Mouse (Mus musculus) forebrain, embryonic 11.5 days (tissue): ENCODE results near the gene Lrrc8d. TPM values are rescaled to one million over a fixed set of nuclear protein-coding genes. Genes with fewer than 3 reads are reported as not detected.

Experiments used
- ATAC-seq: fragments of 200-750 bp; cut with Nextera tagmentation; replicated peaks from 2 replicates; pipeline ENCODE4 v1.8.0; 2017; ENCODE audit warnings: moderate TSS enrichment; ENCODE audit not compliant: low FRiP score
- DNase-seq: peaks from one replicate; pipeline ENCODE4 v3.0.0-alpha.2; 2017; ENCODE audit warnings: low spot score
- H3K27ac ChIP-seq: fragments of 300-500 bp; sonication (generic); 2 replicates; pipeline ENCODE4 v1.5.1; 2014; ENCODE audit warnings: low read depth, low read length
- H3K27me3 ChIP-seq: fragments of 300-500 bp; sonication (generic); 2 replicates; pipeline ENCODE4 v1.6.1; 2014; ENCODE audit warnings: mild to moderate bottlenecking, low read length, mixed read lengths; ENCODE audit not compliant: control insufficient read depth, insufficient read depth
- H3K36me3 ChIP-seq: fragments of 300-500 bp; sonication (generic); 2 replicates; pipeline ENCODE4 v1.6.1; 2014; ENCODE audit warnings: mild to moderate bottlenecking, low read length, moderate library complexity, mixed read lengths; ENCODE audit not compliant: control insufficient read depth, insufficient read depth
- H3K4me1 ChIP-seq: fragments of 300-500 bp; sonication (generic); replicated peaks from 2 replicates; pipeline ENCODE4 v1.6.1; 2014; ENCODE audit warnings: low read length, mixed read lengths; ENCODE audit not compliant: control insufficient read depth, insufficient read depth
- H3K4me2 ChIP-seq: fragments of 300-500 bp; sonication (generic); 2 replicates; pipeline ENCODE4 v1.6.1; 2014; ENCODE audit warnings: low read depth, mild to moderate bottlenecking, low read length, moderate library complexity, mixed read lengths; ENCODE audit not compliant: severe bottlenecking
- H3K4me3 ChIP-seq: fragments of 300-500 bp; sonication (generic); 2 replicates; pipeline ENCODE4 v1.5.1; 2014; ENCODE audit warnings: low read depth, low read length
- H3K9ac ChIP-seq: fragments of 300-500 bp; sonication (generic); 2 replicates; pipeline ENCODE4 v1.6.1; 2014; ENCODE audit warnings: low read length
- H3K9me3 ChIP-seq: fragments of 300-500 bp; sonication (generic); 2 replicates; pipeline ENCODE4 v1.6.1; 2016; ENCODE audit warnings: low read length, mixed read lengths; ENCODE audit not compliant: control insufficient read depth
- WGBS: fragments of 180-500 bp; shearing (Covaris S2); extraction: QIAGEN DNeasy Blood & Tissue Kit; methylation state at CpG from one replicate; pipeline ENCODE4 v1.1.7; 2014; 5-methylcytosine and 5-hydroxymethylcytosine counted together
- polyA plus RNA-seq: library from polyadenylated mRNA; unstranded; fragments of >200 nt; fragmentation: Nextera tagmentation; extraction: Ambion mirVana; gene quantifications from 2 replicates; pipeline ENCODE4 v1.2.1, GENCODE M21; 2014

Lrrc8d gene
- polyA plus RNA-seq, 1 experiment from 2014 or later = 28.9 TPM

- Histone ChIP-seq H3K27ac (no peak overlapping the region), H3K36me3 (peaks cover 16% of the 10 kb centered on the region), H3K4me3 (no peak overlapping the region), H3K4me2 (no peak overlapping the region), H3K27me3 (no peaks in the 10 kb centered on the region), H3K4me1 (peaks cover 16% of the 10 kb centered on the region), H3K9me3 (peaks cover 3% of the 10 kb centered on the region; the same call in 1 of the 2 replicates), H3K9ac (no peak overlapping the region)
- WGBS = 88% methylated on average over 9 of the region's 9 CpGs
- no peak for ATAC-seq
- no peak for DNase-seq
Observed at GRCm38 (mm10) chr5:105817248-105817976, 117.6 kb downstream of the Lrrc8d start.

- 16% methylated on average over 5 of the region's 5 CpGs for WGBS
- ATAC-seq (no peak), DNase-seq (no peak)
- H3K9me3 ChIP-seq = no peaks in the 10 kb centered on the region
- no peak overlapping the region for H3K27ac ChIP-seq
- H3K4me1 ChIP-seq = peaks cover 20% of the 10 kb centered on the region
- H3K27me3 ChIP-seq = no peaks in the 10 kb centered on the region
- no peak overlapping the region for H3K9ac ChIP-seq
- peaks cover 6% of the 10 kb centered on the region; the same call in 1 of the 2 replicates for H3K36me3 ChIP-seq
- no peak overlapping the region for H3K4me3 ChIP-seq
- no peak overlapping the region for H3K4me2 ChIP-seq
Observed at GRCm38 (mm10) chr5:105818411-105818810, 118.6 kb downstream of the Lrrc8d start.

GRCm38 (mm10) chr5:105821390-105821789 is 121.6 kb downstream of the Lrrc8d start:
- Histone ChIP-seq H3K27ac (no peak overlapping the region), H3K9ac (no peak overlapping the region), H3K27me3 (no peaks in the 10 kb centered on the region), H3K9me3 (no peaks in the 10 kb centered on the region), H3K4me2 (no peak overlapping the region), H3K4me3 (no peak overlapping the region), H3K4me1 (peaks cover 20% of the 10 kb centered on the region), H3K36me3 (no peaks in the 10 kb centered on the region)
- 92% methylated on average over 6 of the region's 6 CpGs for WGBS
- ATAC-seq (no peak), DNase-seq (no peak)

GRCm38 (mm10) chr5:105822521-105823498 is 123.0 kb downstream of the Lrrc8d start:
- ATAC-seq (peak; percentile 40), DNase-seq (peak; percentile 61)
- Histone ChIP-seq H3K36me3 (no peaks in the 10 kb centered on the region), H3K4me3 (no peak overlapping the region), H3K27me3 (no peaks in the 10 kb centered on the region), H3K9ac (no peak overlapping the region), H3K4me1 (peaks cover 16% of the 10 kb centered on the region), H3K9me3 (no peaks in the 10 kb centered on the region), H3K27ac (no peak overlapping the region), H3K4me2 (no peak overlapping the region)
- WGBS = 50% methylated on average over 15 of the region's 15 CpGs

- ATAC-seq = no peak
- H3K4me1 ChIP-seq = peaks cover 4% of the 10 kb centered on the region; the same call in 1 of the 2 replicates
- H3K9me3 ChIP-seq = no peaks in the 10 kb centered on the region
- H3K36me3 ChIP-seq = no peaks in the 10 kb centered on the region
- H3K27me3 ChIP-seq = no peaks in the 10 kb centered on the region
- DNase-seq = no peak
- no peak overlapping the region for H3K4me3 ChIP-seq
- no peak overlapping the region for H3K4me2 ChIP-seq
- no peak overlapping the region for H3K9ac ChIP-seq
- no peak overlapping the region for H3K27ac ChIP-seq
- WGBS = 89% methylated on average over 7 of the region's 7 CpGs
Observed at GRCm38 (mm10) chr5:105824282-105824681, 124.5 kb downstream of the Lrrc8d start.

GRCm38 (mm10) chr5:105824827-105825226 is 125.1 kb downstream of the Lrrc8d start:
- no peak overlapping the region for H3K9ac ChIP-seq
- H3K4me2 ChIP-seq = no peak overlapping the region
- H3K9me3 ChIP-seq = no peaks in the 10 kb centered on the region
- ATAC-seq (no peak), DNase-seq (no peak)
- H3K27ac ChIP-seq = no peak overlapping the region
- H3K4me3 ChIP-seq = no peak overlapping the region
- 85% methylated on average over 4 of the region's 4 CpGs for WGBS
- no peaks in the 10 kb centered on the region for H3K27me3 ChIP-seq
- H3K4me1 ChIP-seq = peaks cover 4% of the 10 kb centered on the region; the same call in 1 of the 2 replicates
- no peaks in the 10 kb centered on the region for H3K36me3 ChIP-seq

- peaks cover 4% of the 10 kb centered on the region; the same call in 1 of the 2 replicates for H3K4me1 ChIP-seq
- ATAC-seq (no peak), DNase-seq (no peak)
- H3K4me2 ChIP-seq = no peak overlapping the region
- H3K9me3 ChIP-seq = no peaks in the 10 kb centered on the region
- no peak overlapping the region for H3K9ac ChIP-seq
- WGBS = 63% methylated on average over 5 of the region's 5 CpGs
- H3K36me3 ChIP-seq = no peaks in the 10 kb centered on the region
- H3K27ac ChIP-seq = no peak overlapping the region
- no peaks in the 10 kb centered on the region for H3K27me3 ChIP-seq
- H3K4me3 ChIP-seq = no peak overlapping the region
Observed at GRCm38 (mm10) chr5:105826916-105827510, 127.2 kb downstream of the Lrrc8d start.

- Histone ChIP-seq H3K27me3 (no peaks in the 10 kb centered on the region), H3K4me1 (peaks cover 2% of the 10 kb centered on the region; the same call in 1 of the 2 replicates), H3K9me3 (no peaks in the 10 kb centered on the region), H3K4me3 (no peak overlapping the region), H3K27ac (no peak overlapping the region), H3K4me2 (no peak overlapping the region), H3K9ac (no peak overlapping the region), H3K36me3 (no peaks in the 10 kb centered on the region)
- 97% methylated on average over 3 of the region's 3 CpGs for WGBS
- ATAC-seq = no peak
- DNase-seq = no peak
Observed at GRCm38 (mm10) chr5:105828050-105828449, 128.3 kb downstream of the Lrrc8d start.
